8 mouse cellular contexts compared by ENCODE assay signal in genomic region chr12:100166177-100166576, GRCm38 (mm10). TPM values are rescaled to one million over a fixed set of nuclear protein-coding genes. Genes with fewer than 3 reads are reported as not detected.
DNase-seq lines count a peak whose midpoint lies in the region; ATAC-seq and TF ChIP-seq lines count a peak whose summit lies in the region.

No protein-coding gene starts in this region.

- H3K4me3 ChIP-seq in cortical plate, adult 2 months (ENCODE audit: insufficient read depth, low read length): no peak overlapping the region
- no peak overlapping the region for H3K4me3 ChIP-seq in hindbrain, embryonic 11.5 days (ENCODE audit: low read depth, low read length)
- H3K4me3 ChIP-seq in neural tube, embryonic 11.5 days (ENCODE audit: low read depth, low read length): no peak overlapping the region

- no peak overlapping the region for H3K9ac ChIP-seq in hindbrain, embryonic 11.5 days (ENCODE audit: low read depth, low read length)
- H3K9ac ChIP-seq in neural tube, embryonic 11.5 days (ENCODE audit: low read length): no peak overlapping the region

- H3K27me3 ChIP-seq in hindbrain, embryonic 11.5 days (ENCODE audit: control insufficient read depth, insufficient read depth, low read length): no peaks in the 10 kb centered on the region
- no peaks in the 10 kb centered on the region for H3K27me3 ChIP-seq in neural tube, embryonic 11.5 days (ENCODE audit: control insufficient read depth, insufficient read depth, low read length)

- H3K4me1 ChIP-seq in cortical plate, adult 2 months (ENCODE audit: control insufficient read depth, insufficient read depth, low read length): no peaks in the 10 kb centered on the region
- peaks cover 2% of the 10 kb centered on the region; the same call in 1 of the 2 replicates for H3K4me1 ChIP-seq in hindbrain, embryonic 11.5 days (replicated peaks; ENCODE audit: control insufficient read depth, insufficient read depth, low read length)
- peaks cover 10% of the 10 kb centered on the region; the same call in 1 of the 2 replicates for H3K4me1 ChIP-seq in neural tube, embryonic 11.5 days (ENCODE audit: control insufficient read depth, insufficient read depth, low read length)

- TF ChIP-seq CTCF in cortical plate, adult 2 months (IDR thresholded peaks at IDR 0.05; ENCODE audit: extremely low read depth, insufficient read depth, low read length): peak; percentile 82

- peak; percentile 48 for ATAC-seq in hindbrain, embryonic 11.5 days (ENCODE audit: low FRiP score)
- 0 out of 2 replicates have a peak, but pooled peaks have one; percentile 37 for ATAC-seq in neural tube, embryonic 11.5 days (ENCODE audit: insufficient read depth, low FRiP score, low TSS enrichment)

- no peak overlapping the region for H3K27ac ChIP-seq in cortical plate, adult 2 months (ENCODE audit: insufficient read depth, low read length)
- no peak overlapping the region for H3K27ac ChIP-seq in hindbrain, embryonic 11.5 days (ENCODE audit: low read depth, low read length)
- H3K27ac ChIP-seq in neural tube, embryonic 11.5 days (ENCODE audit: low read depth, low read length): no peak overlapping the region

- H3K36me3 ChIP-seq in hindbrain, embryonic 11.5 days (ENCODE audit: control insufficient read depth, insufficient read depth, low read length): no peaks in the 10 kb centered on the region
- H3K36me3 ChIP-seq in neural tube, embryonic 11.5 days (ENCODE audit: control insufficient read depth, insufficient read depth, low read length): no peaks in the 10 kb centered on the region

- no peak for TF ChIP-seq POLR2A in cortical plate, adult 2 months (IDR thresholded peaks at IDR 0.05; ENCODE audit: extremely low read depth, insufficient read depth, low read length)

- DNase-seq in cerebellum, adult 18-20 months: peak; percentile 56 to 62
- DNase-seq in cerebellum, adult 11-12 months: no peak
- peak; percentile 19 to 37 for DNase-seq in CD8-positive naive resting alpha-beta T cell, adult 2 months (ENCODE audit: low read depth in 2 of 2, low spot score in 2 of 2)
- DNase-seq in hindbrain, embryonic 11.5 days (ENCODE audit: low spot score): peak; percentile 68
- DNase-seq in left cerebral cortex, postnatal 4 days: peak; percentile 69
- DNase-seq in neural tube, embryonic 11.5 days (ENCODE audit: low spot score): peak; percentile 68
- no peak for DNase-seq in c-Kit-positive CD71-positive TER-119-positive erythroid progenitor cells, embryonic 14.5 days (ENCODE audit: low spot score)

- H3K4me2 ChIP-seq in hindbrain, embryonic 11.5 days (replicated peaks; ENCODE audit: low read depth, low read length): no peak overlapping the region
- H3K4me2 ChIP-seq in neural tube, embryonic 11.5 days (ENCODE audit: low read depth): no peak overlapping the region

- intact Hi-C loops in left cerebral cortex, postnatal 4 days (cut with DNase I): loop anchor here (5.0 to 10.0 kb wide), 3 partner anchors 406 to 759 kb away; no protein-coding TSS in a partner anchor

- no peaks in the 10 kb centered on the region for H3K9me3 ChIP-seq in hindbrain, embryonic 11.5 days (ENCODE audit: control insufficient read depth, low read length)
- no peaks in the 10 kb centered on the region for H3K9me3 ChIP-seq in neural tube, embryonic 11.5 days (ENCODE audit: control insufficient read depth, low read length)

- WGBS in hindbrain, embryonic 11.5 days: 31% methylated on average over 3 of the region's 3 CpGs
- 26% methylated on average over 3 of the region's 3 CpGs for WGBS in neural tube, embryonic 11.5 days

RNA-seq across cellular contexts. Expression of gene Nrde2, which starts 6.7 kb away (rescaled TPM):
- polyA plus RNA-seq in cortical plate, adult 2 months (2012; rRNA removed): 11.8 and 12.3 TPM in 2 replicates
- 9.0 and 11.1 TPM in 2 replicates for polyA plus RNA-seq in hindbrain, embryonic 11.5 days (2014; fragmentation: Nextera tagmentation; extraction: Ambion mirVana)
- total RNA-seq in left cerebral cortex, postnatal 4 days (2021): 10 to 100 TPM; 17.8 to 19.9 TPM
- 11.9 and 13.6 TPM in 2 replicates for polyA plus RNA-seq in neural tube, embryonic 11.5 days (2014; fragmentation: Nextera tagmentation; extraction: Ambion mirVana)

RNA-seq across cellular contexts. Expression of gene Calm1, which starts 33.1 kb away (rescaled TPM):
- 1,823 and 1,842 TPM in 2 replicates for polyA plus RNA-seq in cortical plate, adult 2 months (2012; rRNA removed)
- polyA plus RNA-seq in hindbrain, embryonic 11.5 days (2014; fragmentation: Nextera tagmentation; extraction: Ambion mirVana): 1,456 and 1,584 TPM in 2 replicates
- total RNA-seq in left cerebral cortex, postnatal 4 days (2021): 1,000 to 10,000 TPM; 1,473 to 1,476 TPM
- 1,303 and 1,315 TPM in 2 replicates for polyA plus RNA-seq in neural tube, embryonic 11.5 days (2014; fragmentation: Nextera tagmentation; extraction: Ambion mirVana)

RNA-seq across cellular contexts. Expression of gene Psmc1, which starts 56.2 kb away (rescaled TPM):
- 143 and 149 TPM in 2 replicates for polyA plus RNA-seq in cortical plate, adult 2 months (2012; rRNA removed)
- 404 and 436 TPM in 2 replicates for polyA plus RNA-seq in hindbrain, embryonic 11.5 days (2014; fragmentation: Nextera tagmentation; extraction: Ambion mirVana)
- total RNA-seq in left cerebral cortex, postnatal 4 days (2021): 100 to 1,000 TPM; 184 to 191 TPM
- polyA plus RNA-seq in neural tube, embryonic 11.5 days (2014; fragmentation: Nextera tagmentation; extraction: Ambion mirVana): 427 and 432 TPM in 2 replicates

Comparison
In these comparisons a context has a peak if more than half of its experiments do, and no peak if none do; other contexts are left out.
1. DNase-seq: peak in cerebellum, adult 18-20 months (2 of 2), CD8-positive naive resting alpha-beta T cell, adult 2 months (2 of 2), hindbrain, embryonic 11.5 days (single experiment), left cerebral cortex, postnatal 4 days (single experiment) and neural tube, embryonic 11.5 days (single experiment); none in cerebellum, adult 11-12 months (single experiment) and c-Kit-positive CD71-positive TER-119-positive erythroid progenitor cells, embryonic 14.5 days (single experiment).